Mouse (Mus musculus): ENCODE results near the gene Pla2g15. TPM values are rescaled to one million over a fixed set of nuclear protein-coding genes. Genes with fewer than 3 reads are reported as not detected.

Pla2g15 gene
- polyA plus RNA-seq, 1 experiment: 18.0 TPM

- Histone ChIP-seq H3K9ac (ENCODE audit: low read depth, poor library complexity, severe bottlenecking) (no peak overlapping the region), H3K27ac (ENCODE audit: insufficient read depth, low read length) (no peak overlapping the region), H3K36me3 (ENCODE audit: control insufficient read depth, insufficient read depth, low read length, poor library complexity, severe bottlenecking) (no peaks in the 10 kb centered on the region), H3K4me3 (ENCODE audit: low read depth, low read length) (no peak overlapping the region), H3K9me3 (replicated peaks; ENCODE audit: control insufficient read depth, insufficient read depth, low read length, poor library complexity, severe bottlenecking) (no peaks in the 10 kb centered on the region), H3K27me3 (ENCODE audit: control insufficient read depth, insufficient read depth, low read length, poor library complexity, severe bottlenecking) (0 out of 2 replicates have a peak, but pooled peaks cover 2% of the 10 kb centered on the region), H3K4me1 (ENCODE audit: control insufficient read depth, insufficient read depth, low read length) (peaks cover 2% of the 10 kb centered on the region)
- TF ChIP-seq EP300 (IDR thresholded peaks at IDR 0.05; ENCODE audit: insufficient read depth, low read depth, low read length) (no peak), CTCF (IDR thresholded peaks at IDR 0.05; ENCODE audit: low read depth, low read length) (no peak), POLR2A (IDR thresholded peaks at IDR 0.05; ENCODE audit: insufficient read depth, low read length) (no peak)
Measured at GRCm38 (mm10) chr8:106173566-106173965, 23.4 kb downstream of the Pla2g15 start.

GRCm38 (mm10) chr8:106176891-106177290, 26.7 kb downstream of the Pla2g15 start:
- Histone ChIP-seq H3K4me3 (ENCODE audit: low read depth, low read length) (no peak overlapping the region), H3K27ac (ENCODE audit: insufficient read depth, low read length) (no peak overlapping the region), H3K27me3 (ENCODE audit: control insufficient read depth, insufficient read depth, low read length, poor library complexity, severe bottlenecking) (no peaks in the 10 kb centered on the region), H3K4me1 (ENCODE audit: control insufficient read depth, insufficient read depth, low read length) (no peaks in the 10 kb centered on the region), H3K9ac (ENCODE audit: low read depth, poor library complexity, severe bottlenecking) (no peak overlapping the region), H3K9me3 (replicated peaks; ENCODE audit: control insufficient read depth, insufficient read depth, low read length, poor library complexity, severe bottlenecking) (no peaks in the 10 kb centered on the region), H3K36me3 (ENCODE audit: control insufficient read depth, insufficient read depth, low read length, poor library complexity, severe bottlenecking) (peaks cover 6% of the 10 kb centered on the region)
- TF ChIP-seq CTCF (IDR thresholded peaks at IDR 0.05; ENCODE audit: low read depth, low read length) (no peak), EP300 (IDR thresholded peaks at IDR 0.05; ENCODE audit: insufficient read depth, low read depth, low read length) (no peak)

- no peak overlapping the region for H3K27ac ChIP-seq (ENCODE audit: insufficient read depth, low read length)
- no peak overlapping the region for H3K9ac ChIP-seq (ENCODE audit: low read depth, poor library complexity, severe bottlenecking)
- H3K27me3 ChIP-seq (ENCODE audit: control insufficient read depth, insufficient read depth, low read length, poor library complexity, severe bottlenecking): no peaks in the 10 kb centered on the region
- H3K36me3 ChIP-seq (ENCODE audit: control insufficient read depth, insufficient read depth, low read length, poor library complexity, severe bottlenecking): peaks cover 6% of the 10 kb centered on the region
- no peaks in the 10 kb centered on the region for H3K4me1 ChIP-seq (ENCODE audit: control insufficient read depth, insufficient read depth, low read length)
- H3K4me3 ChIP-seq (ENCODE audit: low read depth, low read length): no peak overlapping the region
- no peaks in the 10 kb centered on the region for H3K9me3 ChIP-seq (replicated peaks; ENCODE audit: control insufficient read depth, insufficient read depth, low read length, poor library complexity, severe bottlenecking)
- TF ChIP-seq CTCF (IDR thresholded peaks at IDR 0.05; ENCODE audit: low read depth, low read length): no peak
- no peak for TF ChIP-seq POLR2A (IDR thresholded peaks at IDR 0.05; ENCODE audit: insufficient read depth, low read length)
- TF ChIP-seq EP300 (IDR thresholded peaks at IDR 0.05; ENCODE audit: insufficient read depth, low read depth, low read length): no peak
Measured at GRCm38 (mm10) chr8:106177594-106177993, 27.4 kb downstream of the Pla2g15 start.

- Histone ChIP-seq H3K9ac (ENCODE audit: low read depth, poor library complexity, severe bottlenecking) (no peak overlapping the region), H3K4me1 (ENCODE audit: control insufficient read depth, insufficient read depth, low read length) (no peaks in the 10 kb centered on the region), H3K27me3 (ENCODE audit: control insufficient read depth, insufficient read depth, low read length, poor library complexity, severe bottlenecking) (no peaks in the 10 kb centered on the region), H3K4me3 (ENCODE audit: low read depth, low read length) (no peak overlapping the region), H3K9me3 (replicated peaks; ENCODE audit: control insufficient read depth, insufficient read depth, low read length, poor library complexity, severe bottlenecking) (no peaks in the 10 kb centered on the region), H3K27ac (ENCODE audit: insufficient read depth, low read length) (no peak overlapping the region), H3K36me3 (ENCODE audit: control insufficient read depth, insufficient read depth, low read length, poor library complexity, severe bottlenecking) (peaks cover 8% of the 10 kb centered on the region)
- TF ChIP-seq POLR2A (IDR thresholded peaks at IDR 0.05; ENCODE audit: insufficient read depth, low read length) (no peak), CTCF (IDR thresholded peaks at IDR 0.05; ENCODE audit: low read depth, low read length) (no peak), EP300 (IDR thresholded peaks at IDR 0.05; ENCODE audit: insufficient read depth, low read depth, low read length) (no peak)
Measured at GRCm38 (mm10) chr8:106178428-106178827, 28.2 kb downstream of the Pla2g15 start.

GRCm38 (mm10) chr8:106185628-106186270, 35.5 kb downstream of the Pla2g15 start:
- no peak for TF ChIP-seq EP300 (IDR thresholded peaks at IDR 0.05; ENCODE audit: insufficient read depth, low read depth, low read length)
- no peak for TF ChIP-seq POLR2A (IDR thresholded peaks at IDR 0.05; ENCODE audit: insufficient read depth, low read length)
- TF ChIP-seq CTCF (IDR thresholded peaks at IDR 0.05; ENCODE audit: low read depth, low read length): no peak
- Histone ChIP-seq H3K27ac (ENCODE audit: insufficient read depth, low read length) (no peak overlapping the region), H3K9me3 (replicated peaks; ENCODE audit: control insufficient read depth, insufficient read depth, low read length, poor library complexity, severe bottlenecking) (no peaks in the 10 kb centered on the region), H3K4me1 (ENCODE audit: control insufficient read depth, insufficient read depth, low read length) (no peaks in the 10 kb centered on the region), H3K27me3 (ENCODE audit: control insufficient read depth, insufficient read depth, low read length, poor library complexity, severe bottlenecking) (no peaks in the 10 kb centered on the region), H3K4me3 (ENCODE audit: low read depth, low read length) (no peak overlapping the region), H3K9ac (ENCODE audit: low read depth, poor library complexity, severe bottlenecking) (no peak overlapping the region), H3K36me3 (ENCODE audit: control insufficient read depth, insufficient read depth, low read length, poor library complexity, severe bottlenecking) (peaks cover 13% of the 10 kb centered on the region)

- H3K27ac ChIP-seq (ENCODE audit: insufficient read depth, low read length): no peak overlapping the region
- no peaks in the 10 kb centered on the region for H3K9me3 ChIP-seq (replicated peaks; ENCODE audit: control insufficient read depth, insufficient read depth, low read length, poor library complexity, severe bottlenecking)
- no peaks in the 10 kb centered on the region for H3K27me3 ChIP-seq (ENCODE audit: control insufficient read depth, insufficient read depth, low read length, poor library complexity, severe bottlenecking)
- H3K4me3 ChIP-seq (ENCODE audit: low read depth, low read length): no peak overlapping the region
- TF ChIP-seq CTCF (IDR thresholded peaks at IDR 0.05; ENCODE audit: low read depth, low read length) (no peak), EP300 (IDR thresholded peaks at IDR 0.05; ENCODE audit: insufficient read depth, low read depth, low read length) (no peak), POLR2A (IDR thresholded peaks at IDR 0.05; ENCODE audit: insufficient read depth, low read length) (no peak)
- H3K9ac ChIP-seq (ENCODE audit: low read depth, poor library complexity, severe bottlenecking): no peak overlapping the region
- peaks cover 15% of the 10 kb centered on the region for H3K36me3 ChIP-seq (ENCODE audit: control insufficient read depth, insufficient read depth, low read length, poor library complexity, severe bottlenecking)
- no peaks in the 10 kb centered on the region for H3K4me1 ChIP-seq (ENCODE audit: control insufficient read depth, insufficient read depth, low read length)
Measured at GRCm38 (mm10) chr8:106186394-106186793, 36.2 kb downstream of the Pla2g15 start.
